Mouse (Mus musculus) layer of hippocampus, postnatal 14 days (tissue): ENCODE results near the gene Ralgapa1. TPM values are rescaled to one million over a fixed set of nuclear protein-coding genes. Genes with fewer than 3 reads are reported as not detected.

Source experiments
- microRNA-seq, 2 experiments: library from miRNA; unstranded; fragments of <30 nt; microRNA quantifications; one replicate each; pipeline ENCODE4 v1.2.0; 2021
- total RNA-seq, 2 experiments: library from RNA; stranded (reverse); gene quantifications; 2 replicates each; pipeline ENCODE4 v1.2.3; 2021

Gene Ralgapa1
- total RNA-seq, 2 experiments from 2014 or later, result 113 to 125 TPM

Small RNA genes within 50 kb of the gene (microRNA-seq; reads per million reads assigned to microRNA genes)
- gene Gm23394, result 3.4 to 7.2 reads per million in 2 experiments

Other genes with a start within 250 kb of the Ralgapa1 start
- gene Insm2, start 221.7 kb downstream of the Ralgapa1 start, total RNA-seq, result under 1 TPM; 0.23 to 0.33 TPM
- gene Brms1l, start 15.2 kb upstream of the Ralgapa1 start, total RNA-seq, result 10 to 100 TPM; 62.7 to 64.6 TPM